Mouse (Mus musculus): ENCODE results near the gene Tmem167b. TPM values are rescaled to one million over a fixed set of nuclear protein-coding genes. Genes with fewer than 3 reads are reported as not detected.

The Tmem167b gene
- polyA plus RNA-seq, 1 experiment from 2014 or later, result 27.9 TPM

- no peaks in the 10 kb centered on the region for H3K36me3 ChIP-seq (ENCODE audit: control insufficient read depth, insufficient read depth)
- H3K27me3 ChIP-seq (replicated peaks; ENCODE audit: control insufficient read depth, insufficient read depth, low read length), result no peaks in the 10 kb centered on the region
- no peak overlapping the region for H3K27ac ChIP-seq (ENCODE audit: low read depth, low read length)
- no peaks in the 10 kb centered on the region for H3K9me3 ChIP-seq (ENCODE audit: control insufficient read depth)
- TF ChIP-seq CTCF (IDR thresholded peaks at IDR 0.05; ENCODE audit: low read depth), result no peak
- H3K9ac ChIP-seq (ENCODE audit: low read depth, low read length), result no peak overlapping the region
- no peaks in the 10 kb centered on the region for H3K4me1 ChIP-seq (replicated peaks; ENCODE audit: control insufficient read depth, insufficient read depth, low read length)
- H3K4me2 ChIP-seq (replicated peaks; ENCODE audit: low read depth), result no peak overlapping the region
- ATAC-seq, result no peak
- 61% methylated on average over 15 of the region's 15 CpGs for WGBS
- no peak overlapping the region for H3K4me3 ChIP-seq (ENCODE audit: low read depth, low read length)
Observed at GRCm38 (mm10) chr3:108567990-108568877, 6.0 kb upstream of the Tmem167b start.

DNA sequence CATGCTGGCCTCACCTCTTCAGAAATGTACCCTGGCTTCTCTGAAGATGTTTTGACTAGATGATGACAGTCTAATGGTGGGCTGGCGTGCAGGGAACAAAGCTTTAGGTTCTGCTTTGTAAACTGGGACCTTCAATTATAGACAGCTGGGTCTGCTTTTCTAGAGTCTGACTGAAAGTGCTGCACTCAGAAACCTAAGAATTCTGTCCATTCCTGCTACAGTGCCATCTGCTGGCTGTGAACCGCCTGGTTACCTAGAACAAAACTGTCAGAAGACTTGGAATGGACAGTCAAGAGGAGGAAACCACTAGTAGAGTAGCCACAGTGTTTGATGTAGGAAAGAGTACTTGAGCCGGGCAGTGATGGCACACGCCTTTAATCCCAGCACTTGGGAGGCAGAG, 1.0 kb upstream of the Tmem167b start:
- H3K4me3 ChIP-seq (ENCODE audit: low read depth, low read length), result peak overlapping the region; percentile 85
- peak overlapping the region; percentile 80 for H3K27ac ChIP-seq (ENCODE audit: low read depth, low read length)
- ATAC-seq, result no peak
- peak overlapping the region; percentile 77 for H3K4me2 ChIP-seq (replicated peaks; ENCODE audit: low read depth)
- TF ChIP-seq CTCF (IDR thresholded peaks at IDR 0.05; ENCODE audit: low read depth), result peak; percentile 90
- peaks cover 21% of the 10 kb centered on the region for H3K36me3 ChIP-seq (ENCODE audit: control insufficient read depth, insufficient read depth)
- H3K9me3 ChIP-seq (ENCODE audit: control insufficient read depth), result no peaks in the 10 kb centered on the region
- no peaks in the 10 kb centered on the region for H3K27me3 ChIP-seq (replicated peaks; ENCODE audit: control insufficient read depth, insufficient read depth, low read length)
- H3K9ac ChIP-seq (ENCODE audit: low read depth, low read length), result peak overlapping the region; percentile 45
- under 1% methylated on average over 4 of the region's 4 CpGs for WGBS
- H3K4me1 ChIP-seq (replicated peaks; ENCODE audit: control insufficient read depth, insufficient read depth, low read length), result peaks cover 4% of the 10 kb centered on the region; the same call in 1 of the 2 replicates

- H3K4me3 ChIP-seq (ENCODE audit: low read depth, low read length), result peak overlapping the region; percentile 85
- H3K4me1 ChIP-seq (replicated peaks; ENCODE audit: control insufficient read depth, insufficient read depth, low read length), result peaks cover 4% of the 10 kb centered on the region; the same call in 1 of the 2 replicates
- H3K36me3 ChIP-seq (ENCODE audit: control insufficient read depth, insufficient read depth), result peaks cover 26% of the 10 kb centered on the region
- peak overlapping the region; percentile 80 for H3K27ac ChIP-seq (ENCODE audit: low read depth, low read length)
- TF ChIP-seq CTCF (IDR thresholded peaks at IDR 0.05; ENCODE audit: low read depth), result peak; percentile 62
- H3K27me3 ChIP-seq (replicated peaks; ENCODE audit: control insufficient read depth, insufficient read depth, low read length), result no peaks in the 10 kb centered on the region
- H3K9me3 ChIP-seq (ENCODE audit: control insufficient read depth), result no peaks in the 10 kb centered on the region
- ATAC-seq, result peak; percentile 78
- 3% methylated on average over 15 of the region's 15 CpGs for WGBS
- H3K9ac ChIP-seq (ENCODE audit: low read depth, low read length), result peak overlapping the region; percentile 45
- peak overlapping the region; percentile 77 for H3K4me2 ChIP-seq (replicated peaks; ENCODE audit: low read depth)
Observed at GRCm38 (mm10) chr3:108562777-108563271, 558 bp upstream of the Tmem167b start.

GRCm38 (mm10) chr3:108557888-108558287, 4.4 kb downstream of the Tmem167b start:
- no peak for ATAC-seq
- Histone ChIP-seq H3K27ac (ENCODE audit: low read depth, low read length) (no peak overlapping the region), H3K36me3 (ENCODE audit: control insufficient read depth, insufficient read depth) (peaks cover 34% of the 10 kb centered on the region), H3K9me3 (ENCODE audit: control insufficient read depth) (no peaks in the 10 kb centered on the region), H3K4me2 (replicated peaks; ENCODE audit: low read depth) (no peak overlapping the region), H3K27me3 (replicated peaks; ENCODE audit: control insufficient read depth, insufficient read depth, low read length) (no peaks in the 10 kb centered on the region), H3K4me3 (ENCODE audit: low read depth, low read length) (no peak overlapping the region), H3K9ac (ENCODE audit: low read depth, low read length) (no peak overlapping the region), H3K4me1 (replicated peaks; ENCODE audit: control insufficient read depth, insufficient read depth, low read length) (peaks cover 4% of the 10 kb centered on the region; the same call in 1 of the 2 replicates)
- TF ChIP-seq CTCF (IDR thresholded peaks at IDR 0.05; ENCODE audit: low read depth), result no peak
- WGBS, result 95% methylated on average over 4 of the region's 4 CpGs

DNA sequence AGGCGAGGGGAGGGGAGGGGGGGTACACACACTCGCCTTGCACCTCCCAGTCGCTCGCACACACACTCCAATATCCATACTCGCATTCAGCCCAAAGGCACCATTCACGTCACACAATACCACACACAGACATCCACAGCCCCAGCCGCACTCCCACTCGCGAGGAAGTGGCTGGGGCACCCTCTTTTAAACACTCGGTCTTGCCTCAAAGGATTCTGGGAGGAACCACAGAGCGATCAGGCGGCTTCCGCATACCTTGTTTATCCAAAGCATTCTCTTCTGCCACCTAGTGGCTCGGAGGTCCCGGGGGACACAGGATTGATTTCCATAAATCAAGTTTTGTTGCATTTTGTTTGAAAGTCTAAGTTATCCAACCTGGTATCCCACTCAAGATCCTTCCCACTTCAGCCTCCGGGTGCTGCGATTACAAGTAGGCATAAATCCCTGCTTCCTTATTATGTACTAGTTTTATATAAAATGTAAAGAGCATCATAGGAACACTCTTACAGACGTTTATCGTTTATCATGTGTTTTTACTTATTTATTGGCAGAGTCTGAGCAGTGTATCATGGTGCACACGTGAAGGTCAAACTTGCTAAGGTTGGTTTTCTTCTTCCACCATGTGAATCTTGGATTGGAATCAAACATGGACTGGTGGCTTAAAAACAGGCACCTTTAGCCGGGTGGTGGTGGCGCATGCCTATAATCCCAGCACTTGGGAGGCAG, 7.5 kb downstream of the Tmem167b start:
- Histone ChIP-seq H3K9me3 (ENCODE audit: control insufficient read depth) (no peaks in the 10 kb centered on the region), H3K4me1 (replicated peaks; ENCODE audit: control insufficient read depth, insufficient read depth, low read length) (no peaks in the 10 kb centered on the region; the same call in 1 of the 2 replicates), H3K4me2 (replicated peaks; ENCODE audit: low read depth) (peak overlapping the region; percentile 93), H3K9ac (ENCODE audit: low read depth, low read length) (peak overlapping the region; percentile 91), H3K27ac (ENCODE audit: low read depth, low read length) (peak overlapping the region; percentile 83), H3K4me3 (ENCODE audit: low read depth, low read length) (peak overlapping the region; percentile 87), H3K27me3 (replicated peaks; ENCODE audit: control insufficient read depth, insufficient read depth, low read length) (no peaks in the 10 kb centered on the region), H3K36me3 (ENCODE audit: control insufficient read depth, insufficient read depth) (peaks cover 27% of the 10 kb centered on the region)
- WGBS, result 16% methylated on average over 22 of the region's 22 CpGs
- peak; percentile 95 for ATAC-seq
- TF ChIP-seq CTCF (IDR thresholded peaks at IDR 0.05; ENCODE audit: low read depth), result peak; percentile 95

- Histone ChIP-seq H3K36me3 (ENCODE audit: control insufficient read depth, insufficient read depth) (peaks cover 21% of the 10 kb centered on the region), H3K9ac (ENCODE audit: low read depth, low read length) (peak overlapping the region; percentile 91), H3K27ac (ENCODE audit: low read depth, low read length) (peak overlapping the region; percentile 83), H3K4me3 (ENCODE audit: low read depth, low read length) (peak overlapping the region; percentile 87), H3K27me3 (replicated peaks; ENCODE audit: control insufficient read depth, insufficient read depth, low read length) (no peaks in the 10 kb centered on the region), H3K4me2 (replicated peaks; ENCODE audit: low read depth) (peak overlapping the region; percentile 93), H3K4me1 (replicated peaks; ENCODE audit: control insufficient read depth, insufficient read depth, low read length) (no peaks in the 10 kb centered on the region; the same call in 1 of the 2 replicates), H3K9me3 (ENCODE audit: control insufficient read depth) (no peaks in the 10 kb centered on the region)
- under 1% methylated on average over 42 of the region's 42 CpGs for WGBS
- ATAC-seq, result peak; percentile 74
- no peak for TF ChIP-seq CTCF (IDR thresholded peaks at IDR 0.05; ENCODE audit: low read depth)
Observed at GRCm38 (mm10) chr3:108554111-108554561, 8.1 kb downstream of the Tmem167b start.
